Mouse (Mus musculus): ENCODE data around the gene Efcab2. TPM values are rescaled to one million over a fixed set of nuclear protein-coding genes. Genes with fewer than 3 reads are reported as not detected.

Efcab2 gene
- polyA plus RNA-seq, 1 experiment from 2014 or later, result 4.9 TPM

DNA sequence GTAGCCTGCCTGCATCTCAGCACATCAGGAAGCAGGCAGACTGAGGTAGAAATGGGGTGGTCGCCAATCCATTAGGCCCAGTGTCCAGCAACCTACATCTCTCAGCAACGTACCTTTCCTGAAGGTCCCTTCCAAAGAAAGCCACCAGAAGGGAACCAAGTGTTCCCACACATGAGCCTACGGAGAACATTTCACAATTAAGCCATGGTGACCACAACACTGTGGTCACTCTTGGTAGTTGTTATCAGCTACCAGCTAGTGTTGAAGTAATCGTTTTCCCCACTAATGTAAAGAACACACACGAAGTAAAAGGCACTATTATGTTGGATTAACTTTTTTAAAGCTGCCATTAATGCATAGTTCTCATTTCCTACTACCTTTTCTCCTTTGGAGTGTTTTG, 85.8 kb downstream of the Efcab2 start:
- Histone ChIP-seq H3K9ac (no peak overlapping the region), H3K4me2 (replicated peaks) (no peak overlapping the region), H3K4me3 (no peak overlapping the region), H3K27me3 (no peaks in the 10 kb centered on the region), H3K36me3 (no peaks in the 10 kb centered on the region), H3K27ac (no peak overlapping the region), H3K4me1 (peaks cover 5% of the 10 kb centered on the region; the same call in 1 of the 2 replicates), H3K9me3 (no peaks in the 10 kb centered on the region)
- WGBS, result 83% methylated on average over 5 of the region's 5 CpGs
- no peak for ATAC-seq (ENCODE audit: low FRiP score, low read depth)

DNA sequence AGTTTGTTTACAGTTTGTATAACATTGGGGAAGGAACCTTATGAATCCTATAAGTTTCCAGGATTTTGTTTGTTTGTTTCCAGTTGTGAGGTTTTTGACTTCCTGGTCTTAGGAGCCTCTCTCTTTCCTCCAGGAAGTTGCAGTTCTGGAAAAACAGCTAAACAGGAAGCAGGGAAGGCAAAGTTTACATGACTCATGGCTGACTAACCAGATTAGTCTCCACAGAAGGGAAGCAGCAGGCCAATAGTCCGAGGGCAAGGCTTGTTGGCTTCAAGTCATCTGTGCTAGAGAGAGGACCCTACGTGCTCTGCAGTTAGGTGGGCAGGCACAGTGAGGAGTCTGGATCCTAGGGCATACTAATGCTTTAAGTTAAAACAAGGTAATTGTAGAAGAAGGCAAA, 86.6 kb downstream of the Efcab2 start:
- H3K9ac ChIP-seq, result no peak overlapping the region
- 77% methylated on average over 2 of the region's 2 CpGs for WGBS
- peaks cover 5% of the 10 kb centered on the region; the same call in 1 of the 2 replicates for H3K4me1 ChIP-seq
- no peaks in the 10 kb centered on the region for H3K27me3 ChIP-seq
- no peak overlapping the region for H3K4me2 ChIP-seq (replicated peaks)
- H3K4me3 ChIP-seq, result no peak overlapping the region
- ATAC-seq (ENCODE audit: low FRiP score, low read depth), result no peak
- H3K27ac ChIP-seq, result no peak overlapping the region
- H3K36me3 ChIP-seq, result no peaks in the 10 kb centered on the region
- no peaks in the 10 kb centered on the region for H3K9me3 ChIP-seq

DNA sequence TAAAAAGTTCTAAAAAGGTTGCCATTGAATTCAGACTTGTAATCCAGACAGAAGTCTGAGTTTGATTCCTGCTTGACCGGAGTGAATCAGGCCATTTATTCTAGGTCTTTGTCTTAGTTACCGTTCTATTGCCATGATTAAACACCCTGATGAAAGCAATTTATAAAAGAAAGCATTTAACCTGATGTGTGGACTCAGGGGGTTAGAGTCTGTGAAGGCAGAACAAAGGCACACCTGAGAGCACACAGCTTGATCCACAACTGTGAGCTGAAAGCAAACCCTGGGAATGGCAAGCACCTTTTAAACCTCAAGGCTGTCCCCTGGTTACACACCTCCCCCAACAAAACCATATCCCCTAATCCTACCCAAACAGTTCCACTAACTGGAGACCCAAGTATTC, 90.3 kb downstream of the Efcab2 start:
- no peak overlapping the region for H3K9ac ChIP-seq
- H3K27me3 ChIP-seq, result no peaks in the 10 kb centered on the region
- no peak for ATAC-seq (ENCODE audit: low FRiP score, low read depth)
- no peaks in the 10 kb centered on the region for H3K36me3 ChIP-seq
- H3K4me1 ChIP-seq, result no peaks in the 10 kb centered on the region
- H3K9me3 ChIP-seq, result no peaks in the 10 kb centered on the region
- H3K4me2 ChIP-seq (replicated peaks), result no peak overlapping the region
- 82% methylated on average over 2 of the region's 2 CpGs for WGBS
- no peak overlapping the region for H3K27ac ChIP-seq
- no peak overlapping the region for H3K4me3 ChIP-seq

DNA sequence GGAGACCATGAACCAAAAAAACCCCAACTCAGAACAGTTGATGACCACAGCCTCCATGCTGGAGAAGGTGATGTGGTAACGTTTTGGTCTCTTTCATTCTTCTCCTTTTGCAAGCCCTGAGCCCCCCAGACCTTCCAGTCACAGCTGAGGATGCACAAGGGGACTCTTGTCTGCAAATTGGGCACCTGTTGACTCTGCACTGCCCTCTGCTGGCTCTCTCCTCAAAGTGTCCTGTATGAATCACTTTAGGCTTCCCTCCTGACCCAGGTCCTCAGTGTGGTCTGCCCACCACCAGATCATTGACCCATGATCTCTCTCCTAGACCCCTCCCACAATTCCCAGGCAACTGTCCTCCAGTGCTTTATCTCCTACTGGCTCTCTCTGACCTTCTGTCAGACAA, 91.0 kb downstream of the Efcab2 start:
- no peak overlapping the region for H3K4me2 ChIP-seq (replicated peaks)
- no peaks in the 10 kb centered on the region for H3K36me3 ChIP-seq
- ATAC-seq (ENCODE audit: low FRiP score, low read depth), result no peak
- no peak overlapping the region for H3K27ac ChIP-seq
- H3K9ac ChIP-seq, result no peak overlapping the region
- no peaks in the 10 kb centered on the region for H3K9me3 ChIP-seq
- no peak overlapping the region for H3K4me3 ChIP-seq
- no peaks in the 10 kb centered on the region for H3K4me1 ChIP-seq
- WGBS, result 45% methylated on average over 1 of the region's 1 CpGs
- no peaks in the 10 kb centered on the region for H3K27me3 ChIP-seq

DNA sequence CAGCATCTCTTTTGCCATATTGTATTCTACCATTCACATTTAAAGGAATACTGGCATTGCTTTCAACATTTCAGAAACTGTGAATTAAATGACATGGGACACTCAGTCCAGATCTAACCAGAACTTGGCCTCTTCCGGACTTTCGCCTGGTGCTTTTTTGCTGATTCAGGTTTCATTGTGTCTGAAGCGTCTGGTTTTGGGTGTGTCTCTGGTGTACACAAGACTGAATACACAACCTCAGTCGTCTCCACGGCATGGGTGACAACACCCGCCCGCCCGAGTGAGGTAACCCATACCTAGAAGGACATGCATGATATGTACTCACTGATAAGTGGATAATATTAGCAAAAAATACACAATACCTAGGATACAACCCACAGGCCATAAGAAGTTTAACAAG, 101.1 kb downstream of the Efcab2 start:
- Histone ChIP-seq H3K27me3 (0 out of 2 replicates have a peak, but pooled peaks cover 4% of the 10 kb centered on the region), H3K4me2 (replicated peaks) (no peak overlapping the region), H3K4me1 (no peaks in the 10 kb centered on the region), H3K27ac (no peak overlapping the region), H3K4me3 (no peak overlapping the region), H3K36me3 (no peaks in the 10 kb centered on the region), H3K9me3 (no peaks in the 10 kb centered on the region), H3K9ac (no peak overlapping the region)
- WGBS, result 92% methylated on average over 8 of the region's 8 CpGs
- ATAC-seq (ENCODE audit: low FRiP score, low read depth), result no peak

DNA sequence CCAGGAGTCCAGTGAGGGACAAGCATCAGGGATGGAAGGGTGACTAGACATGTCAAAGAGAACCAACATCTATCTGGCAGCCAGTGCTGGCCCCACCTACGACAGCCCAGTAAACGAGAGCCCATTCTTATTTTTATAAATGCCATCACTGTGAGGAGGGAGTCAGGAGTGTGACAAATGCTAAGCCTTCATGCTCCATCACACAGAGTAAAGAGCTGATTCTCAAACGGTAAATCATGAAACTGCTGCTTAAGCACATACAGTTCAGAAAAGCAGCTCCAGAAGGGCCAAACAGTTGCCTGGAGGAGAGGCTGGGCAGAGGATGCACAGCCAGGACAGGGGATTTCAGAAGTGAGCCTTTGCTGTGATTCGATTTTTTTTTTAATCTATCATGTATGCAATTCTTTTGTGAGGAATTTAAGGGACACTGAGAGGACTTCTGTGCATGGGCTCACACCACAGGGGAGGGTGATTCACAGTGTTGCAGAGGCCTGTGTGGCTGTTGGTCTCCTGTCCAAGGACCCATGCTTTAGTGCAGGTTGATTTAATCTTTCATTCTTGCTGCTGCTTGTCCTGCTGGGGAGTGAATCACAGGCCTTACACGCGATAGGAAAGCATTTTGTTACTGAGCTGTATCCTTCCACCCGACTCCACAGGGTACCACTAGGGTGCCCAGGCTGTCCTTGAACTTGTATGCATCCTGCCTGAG, 106.6 kb downstream of the Efcab2 start:
- Histone ChIP-seq H3K4me2 (replicated peaks) (no peak overlapping the region), H3K4me3 (no peak overlapping the region), H3K9ac (no peak overlapping the region), H3K4me1 (peaks cover 2% of the 10 kb centered on the region), H3K36me3 (no peaks in the 10 kb centered on the region), H3K27ac (no peak overlapping the region), H3K27me3 (0 out of 2 replicates have a peak, but pooled peaks cover 4% of the 10 kb centered on the region), H3K9me3 (no peaks in the 10 kb centered on the region)
- WGBS, result 66% methylated on average over 7 of the region's 7 CpGs
- ATAC-seq (ENCODE audit: low FRiP score, low read depth), result no peak

DNA sequence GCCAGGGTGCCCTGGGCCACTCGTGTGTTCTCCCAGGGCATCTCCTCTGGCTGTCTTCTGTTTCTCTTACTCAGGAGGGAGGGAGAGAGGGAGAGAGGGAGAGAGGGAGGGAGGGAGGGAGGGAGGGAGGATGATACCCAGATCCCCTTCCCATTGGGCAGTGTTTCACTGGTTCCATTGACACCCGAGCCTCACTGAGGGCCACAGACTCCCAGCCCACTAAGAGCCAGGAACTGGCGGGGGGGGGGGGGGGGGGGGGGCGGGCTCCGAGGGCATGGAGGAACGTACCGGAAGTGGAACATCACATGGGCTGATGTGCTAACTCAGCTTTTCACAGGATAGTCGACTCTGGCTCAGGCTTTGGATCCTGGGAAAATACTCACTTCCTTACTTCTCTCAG, 108.1 kb downstream of the Efcab2 start:
- Histone ChIP-seq H3K4me3 (no peak overlapping the region), H3K36me3 (no peaks in the 10 kb centered on the region), H3K27me3 (0 out of 2 replicates have a peak, but pooled peaks cover 4% of the 10 kb centered on the region), H3K27ac (no peak overlapping the region), H3K4me2 (replicated peaks) (no peak overlapping the region), H3K9me3 (no peaks in the 10 kb centered on the region), H3K4me1 (peaks cover 6% of the 10 kb centered on the region), H3K9ac (no peak overlapping the region)
- 35% methylated on average over 6 of the region's 8 CpGs for WGBS
- ATAC-seq (ENCODE audit: low FRiP score, low read depth), result no peak

DNA sequence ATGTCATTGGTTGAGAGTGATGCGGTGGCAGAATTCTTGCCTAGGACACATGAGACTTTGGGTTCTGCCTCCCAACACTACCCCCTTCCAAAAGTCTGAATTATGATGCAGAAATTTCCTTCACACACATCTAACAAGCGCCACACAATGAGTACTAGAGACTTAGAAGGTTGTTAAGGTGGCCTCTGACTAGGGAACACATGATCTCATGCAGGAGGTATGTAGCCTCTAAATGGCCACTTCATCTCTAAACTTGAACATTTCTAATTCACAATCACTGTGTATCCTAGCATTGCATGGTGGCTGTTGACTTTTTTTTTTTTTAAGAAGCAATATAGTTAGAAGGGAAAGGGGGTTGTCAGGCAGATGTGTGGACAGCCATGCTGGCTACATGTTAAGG, 110.0 kb downstream of the Efcab2 start:
- Histone ChIP-seq H3K4me3 (no peak overlapping the region), H3K9me3 (no peaks in the 10 kb centered on the region), H3K9ac (no peak overlapping the region), H3K4me1 (peaks cover 6% of the 10 kb centered on the region), H3K27ac (no peak overlapping the region), H3K36me3 (no peaks in the 10 kb centered on the region), H3K27me3 (peaks cover 7% of the 10 kb centered on the region; the same call in 1 of the 2 replicates), H3K4me2 (replicated peaks) (no peak overlapping the region)
- 67% methylated on average over 2 of the region's 2 CpGs for WGBS
- ATAC-seq (ENCODE audit: low FRiP score, low read depth), result no peak

DNA sequence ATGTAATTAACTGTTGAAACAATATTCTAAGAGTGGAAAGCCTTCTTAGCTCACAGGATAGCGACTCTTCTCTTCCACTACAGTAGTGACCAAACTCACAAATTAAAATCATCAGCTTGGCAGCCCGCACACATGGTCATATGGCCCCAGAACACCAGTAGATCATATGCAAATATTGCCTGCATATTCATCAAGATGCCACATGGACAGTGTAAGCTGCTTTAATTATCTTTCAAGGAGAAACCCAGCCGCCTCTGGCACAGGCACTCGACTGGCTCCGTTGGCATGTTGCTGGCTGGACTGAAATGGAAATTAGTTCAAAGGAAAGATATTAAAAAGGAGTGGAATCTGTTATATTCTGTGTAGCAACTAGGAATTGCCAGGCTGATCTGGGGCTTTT, 116.5 kb downstream of the Efcab2 start:
- no peak for ATAC-seq (ENCODE audit: low FRiP score, low read depth)
- Histone ChIP-seq H3K4me1 (peaks cover 16% of the 10 kb centered on the region), H3K9ac (no peak overlapping the region), H3K9me3 (peaks cover 4% of the 10 kb centered on the region; the same call in 1 of the 2 replicates), H3K27me3 (peaks cover 8% of the 10 kb centered on the region; the same call in 1 of the 2 replicates), H3K36me3 (no peaks in the 10 kb centered on the region), H3K4me2 (replicated peaks) (no peak overlapping the region), H3K27ac (no peak overlapping the region), H3K4me3 (no peak overlapping the region)
- 76% methylated on average over 5 of the region's 5 CpGs for WGBS

DNA sequence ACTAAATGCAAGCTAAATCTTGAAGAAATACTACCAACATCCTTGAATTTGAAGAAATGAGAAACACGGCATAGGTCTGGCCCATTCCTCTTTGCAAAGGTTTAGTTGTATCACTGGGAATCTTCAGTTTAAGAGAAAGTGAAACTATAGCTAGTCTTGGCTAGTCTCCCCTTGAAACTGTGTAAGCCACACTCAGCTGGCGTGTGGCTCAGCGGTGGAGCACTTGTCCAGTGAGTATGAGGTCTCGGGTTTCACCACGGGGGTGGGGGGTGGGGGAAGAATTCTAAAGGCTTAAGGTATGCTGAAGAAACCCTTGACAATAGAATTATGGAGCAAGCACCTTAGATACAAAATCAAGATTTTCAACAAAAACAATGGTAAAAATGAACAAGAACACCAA, 117.3 kb downstream of the Efcab2 start:
- peaks cover 19% of the 10 kb centered on the region for H3K4me1 ChIP-seq

DNA sequence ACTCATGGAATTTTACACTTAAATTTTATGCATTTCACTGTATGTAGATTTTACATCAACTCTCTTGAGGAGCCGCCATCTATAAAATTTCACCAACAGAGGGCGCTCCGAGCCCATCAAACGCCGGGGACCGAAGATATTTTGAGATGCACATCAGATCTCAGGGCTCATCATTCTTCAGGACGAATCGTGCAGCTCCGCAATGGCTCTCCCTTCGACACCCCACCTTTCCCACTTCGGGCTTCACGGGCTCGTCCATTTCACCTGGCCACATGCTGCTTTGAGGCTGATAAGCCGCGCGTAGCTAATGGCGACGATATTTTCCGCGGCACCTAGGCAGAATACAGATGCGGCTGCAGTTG, 121.3 kb downstream of the Efcab2 start:
- Histone ChIP-seq H3K9ac (peak overlapping the region; percentile 87), H3K36me3 (no peaks in the 10 kb centered on the region), H3K9me3 (peaks cover 4% of the 10 kb centered on the region; the same call in 1 of the 2 replicates), H3K4me3 (peak overlapping the region; percentile 75), H3K27me3 (peaks cover 5% of the 10 kb centered on the region; the same call in 1 of the 2 replicates), H3K4me1 (peaks cover 37% of the 10 kb centered on the region), H3K27ac (0 out of 2 replicates have a peak overlapping the region, but pooled peaks have one; percentile 33), H3K4me2 (replicated peaks) (peak overlapping the region; percentile 100)
- WGBS, result under 1% methylated on average over 21 of the region's 21 CpGs
- ATAC-seq (ENCODE audit: low FRiP score, low read depth), result no peak

More for the DNA sequence above, 117.3 kb downstream of the Efcab2 start:
- H3K4me2 ChIP-seq (replicated peaks), result no peak overlapping the region
- no peaks in the 10 kb centered on the region for H3K36me3 ChIP-seq
- no peak overlapping the region for H3K27ac ChIP-seq
- H3K9ac ChIP-seq, result no peak overlapping the region
- H3K9me3 ChIP-seq, result peaks cover 4% of the 10 kb centered on the region; the same call in 1 of the 2 replicates
- H3K4me3 ChIP-seq, result no peak overlapping the region
- no peak for ATAC-seq (ENCODE audit: low FRiP score, low read depth)
- WGBS, result 28% methylated on average over 5 of the region's 5 CpGs
- H3K27me3 ChIP-seq, result peaks cover 8% of the 10 kb centered on the region; the same call in 1 of the 2 replicates

DNA sequence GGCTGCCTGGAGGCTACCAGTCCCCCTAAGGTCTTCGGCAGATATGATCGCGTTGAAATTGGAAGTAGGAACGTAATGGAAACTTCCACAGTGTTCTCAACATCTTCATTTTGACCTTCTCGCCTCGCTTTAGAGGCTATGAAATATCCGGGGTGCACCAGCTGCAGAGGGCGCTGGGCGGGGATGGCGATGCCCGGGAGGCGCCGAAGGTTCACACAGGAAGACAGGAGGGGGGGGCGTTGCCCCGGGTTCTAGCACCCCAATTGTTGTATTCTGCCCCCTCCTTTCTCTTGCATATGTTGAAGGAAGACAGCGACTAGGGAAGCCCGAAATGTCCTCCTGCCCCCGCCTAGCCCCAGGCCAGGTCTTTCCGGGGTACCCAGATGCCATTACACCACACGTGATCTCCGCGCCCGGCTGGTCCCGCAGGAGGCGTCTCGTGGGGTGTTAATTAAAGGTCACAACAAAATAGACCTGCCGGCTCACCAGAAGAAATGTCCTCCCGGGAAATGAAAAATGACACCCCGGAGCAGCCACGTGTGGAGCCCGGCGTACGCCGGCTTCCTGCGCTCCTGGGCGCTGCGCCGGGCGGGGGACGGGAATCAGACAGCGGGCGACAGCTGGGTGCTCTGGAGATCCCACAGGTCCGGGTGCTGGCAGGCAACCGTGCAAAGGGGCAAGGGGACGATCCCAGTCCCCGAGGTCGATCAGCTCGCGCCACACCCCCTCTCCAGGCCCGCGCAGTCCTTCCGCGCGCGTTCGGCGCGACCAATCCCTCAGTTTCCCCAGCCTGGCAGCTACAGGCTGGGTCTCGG, 121.9 kb downstream of the Efcab2 start:
- Histone ChIP-seq H3K4me3 (peak overlapping the region; percentile 75), H3K9ac (peak overlapping the region; percentile 87), H3K36me3 (no peaks in the 10 kb centered on the region), H3K4me2 (replicated peaks) (peak overlapping the region; percentile 100), H3K27ac (peak overlapping the region; percentile 88; the same call in 1 of the 2 replicates), H3K4me1 (peaks cover 42% of the 10 kb centered on the region), H3K9me3 (peaks cover 4% of the 10 kb centered on the region; the same call in 1 of the 2 replicates), H3K27me3 (peaks cover 5% of the 10 kb centered on the region; the same call in 1 of the 2 replicates)
- under 1% methylated on average over 57 of the region's 59 CpGs for WGBS
- ATAC-seq (ENCODE audit: low FRiP score, low read depth), result peak; percentile 33
